Mouse (Mus musculus): ENCODE measurements around the gene Lpar1. TPM values are rescaled to one million over a fixed set of nuclear protein-coding genes. Genes with fewer than 3 reads are reported as not detected.
A peak's percentile ranks its signal among the peaks of the same experiment; 100 is the strongest.

Lpar1 gene
- polyA plus RNA-seq, 1 experiment from 2014 or later = 76.6 TPM

GRCm38 (mm10) chr4:58506539-58507527 is 46.9 kb downstream of the Lpar1 start:
- Histone ChIP-seq H3K36me3 (ENCODE audit: control insufficient read depth, insufficient read depth, low read length) (no peaks in the 10 kb centered on the region), H3K27me3 (ENCODE audit: control insufficient read depth, insufficient read depth, low read length) (no peaks in the 10 kb centered on the region), H3K4me3 (replicated peaks; ENCODE audit: low read length) (no peak overlapping the region), H3K27ac (ENCODE audit: low read length) (no peak overlapping the region), H3K4me1 (ENCODE audit: control insufficient read depth, insufficient read depth, low read length) (peaks cover 22% of the 10 kb centered on the region), H3K9me3 (replicated peaks; ENCODE audit: control insufficient read depth, low read length) (no peaks in the 10 kb centered on the region), H3K4me2 (ENCODE audit: low read depth, low read length) (no peak overlapping the region), H3K9ac (ENCODE audit: low read length) (no peak overlapping the region)
- no peak for ATAC-seq (ENCODE audit: insufficient read depth, low FRiP score)
- 81% methylated on average over 4 of the region's 4 CpGs for WGBS

DNA sequence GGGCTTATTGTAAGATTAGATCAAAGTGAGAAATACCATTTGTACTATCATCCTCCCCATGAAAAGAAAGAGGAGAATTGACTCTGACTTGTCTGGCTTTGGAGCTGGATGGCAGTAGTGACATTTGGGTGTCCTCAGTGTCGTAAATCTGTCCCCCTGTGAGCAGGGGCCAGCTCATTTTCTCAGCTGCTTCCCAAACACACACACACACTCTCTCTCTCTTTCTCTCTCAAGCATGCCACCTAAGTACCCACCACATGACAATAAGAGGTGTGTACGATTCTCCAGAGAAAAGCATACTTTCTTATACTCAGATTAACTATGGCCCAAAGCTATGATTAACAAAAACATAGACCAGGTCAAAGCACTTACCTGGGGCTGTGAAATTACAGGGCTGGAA is 49.4 kb downstream of the Lpar1 start:
- Histone ChIP-seq H3K9me3 (replicated peaks; ENCODE audit: control insufficient read depth, low read length) (no peaks in the 10 kb centered on the region), H3K4me1 (ENCODE audit: control insufficient read depth, insufficient read depth, low read length) (peaks cover 26% of the 10 kb centered on the region), H3K27me3 (ENCODE audit: control insufficient read depth, insufficient read depth, low read length) (no peaks in the 10 kb centered on the region), H3K9ac (ENCODE audit: low read length) (no peak overlapping the region), H3K27ac (ENCODE audit: low read length) (no peak overlapping the region), H3K4me3 (replicated peaks; ENCODE audit: low read length) (no peak overlapping the region), H3K36me3 (ENCODE audit: control insufficient read depth, insufficient read depth, low read length) (no peaks in the 10 kb centered on the region), H3K4me2 (ENCODE audit: low read depth, low read length) (no peak overlapping the region)
- WGBS = 83% methylated on average over 2 of the region's 2 CpGs
- ATAC-seq (ENCODE audit: insufficient read depth, low FRiP score) = no peak

DNA sequence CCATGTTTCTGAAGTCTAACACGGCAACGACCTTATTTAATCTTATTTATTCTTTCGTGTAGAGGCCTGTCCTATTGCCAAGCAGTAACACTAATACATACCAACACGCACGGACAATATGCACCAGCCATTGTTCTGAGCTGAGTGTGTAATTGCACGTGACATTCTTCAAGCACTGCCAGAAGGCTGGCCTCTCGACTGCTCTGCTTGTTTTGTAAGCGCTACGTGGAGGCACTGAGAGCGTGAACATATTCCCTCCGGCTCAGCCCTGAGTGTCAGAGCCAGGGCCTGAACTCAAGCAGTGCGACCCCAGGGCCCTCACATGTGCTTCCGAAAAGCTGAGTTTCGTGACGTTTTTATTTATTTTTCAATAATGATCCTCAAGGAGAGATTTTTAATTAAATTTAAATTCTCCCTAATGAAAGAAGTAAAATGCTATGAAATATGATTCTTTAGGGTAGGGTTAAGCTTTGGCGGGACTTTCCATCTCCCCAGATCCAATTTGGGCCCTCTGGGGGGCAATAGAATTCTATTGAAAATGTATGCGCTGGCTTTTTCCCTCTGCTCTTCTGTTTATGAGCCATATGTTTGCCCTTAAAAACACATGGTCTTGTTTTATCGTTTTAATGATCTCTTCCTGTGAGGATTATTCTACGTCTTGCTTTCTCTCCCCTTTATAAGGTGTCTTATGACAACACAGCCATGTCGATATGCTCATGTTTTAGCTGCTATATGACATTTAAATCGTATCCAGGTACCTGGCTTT is 52.5 kb downstream of the Lpar1 start:
- H3K9me3 ChIP-seq (replicated peaks; ENCODE audit: control insufficient read depth, low read length) = no peaks in the 10 kb centered on the region
- H3K4me2 ChIP-seq (ENCODE audit: low read depth, low read length) = no peak overlapping the region
- no peak for ATAC-seq (ENCODE audit: insufficient read depth, low FRiP score)
- no peak overlapping the region for H3K4me3 ChIP-seq (replicated peaks; ENCODE audit: low read length)
- H3K4me1 ChIP-seq (ENCODE audit: control insufficient read depth, insufficient read depth, low read length) = peaks cover 34% of the 10 kb centered on the region
- 70% methylated on average over 21 of the region's 21 CpGs for WGBS
- H3K27me3 ChIP-seq (ENCODE audit: control insufficient read depth, insufficient read depth, low read length) = no peaks in the 10 kb centered on the region
- no peak overlapping the region for H3K9ac ChIP-seq (ENCODE audit: low read length)
- peak overlapping the region; percentile 36 for H3K27ac ChIP-seq (ENCODE audit: low read length)
- no peaks in the 10 kb centered on the region for H3K36me3 ChIP-seq (ENCODE audit: control insufficient read depth, insufficient read depth, low read length)

DNA sequence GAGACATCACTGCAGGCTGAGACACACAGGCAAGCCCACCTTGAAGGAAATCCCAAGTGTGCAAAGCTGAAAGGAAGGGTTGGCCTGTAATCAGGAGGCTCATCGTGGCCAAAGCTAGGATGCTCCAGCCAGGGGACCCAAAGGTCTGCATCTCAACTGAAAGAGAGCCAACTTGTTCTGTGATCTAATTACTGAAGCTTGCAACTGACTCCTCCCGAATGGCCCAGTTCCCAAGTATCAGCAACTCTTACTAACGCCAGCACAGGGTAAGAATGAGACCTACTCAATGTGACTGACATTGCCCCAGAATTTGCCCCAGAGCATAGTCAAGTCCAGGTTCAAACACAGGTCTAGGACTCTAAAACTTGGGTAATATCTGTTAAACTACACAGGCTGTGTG is 53.9 kb downstream of the Lpar1 start:
- H3K9ac ChIP-seq (ENCODE audit: low read length) = no peak overlapping the region
- ATAC-seq (ENCODE audit: insufficient read depth, low FRiP score) = no peak
- no peaks in the 10 kb centered on the region for H3K27me3 ChIP-seq (ENCODE audit: control insufficient read depth, insufficient read depth, low read length)
- whole genome bisulfite sequencing = 40% methylated on average over 3 of the region's 3 CpGs
- no peak overlapping the region for H3K4me3 ChIP-seq (replicated peaks; ENCODE audit: low read length)
- no peaks in the 10 kb centered on the region for H3K36me3 ChIP-seq (ENCODE audit: control insufficient read depth, insufficient read depth, low read length)
- H3K27ac ChIP-seq (ENCODE audit: low read length) = peak overlapping the region; percentile 41
- no peak overlapping the region for H3K4me2 ChIP-seq (ENCODE audit: low read depth, low read length)
- no peaks in the 10 kb centered on the region for H3K9me3 ChIP-seq (replicated peaks; ENCODE audit: control insufficient read depth, low read length)
- peaks cover 34% of the 10 kb centered on the region for H3K4me1 ChIP-seq (ENCODE audit: control insufficient read depth, insufficient read depth, low read length)

DNA sequence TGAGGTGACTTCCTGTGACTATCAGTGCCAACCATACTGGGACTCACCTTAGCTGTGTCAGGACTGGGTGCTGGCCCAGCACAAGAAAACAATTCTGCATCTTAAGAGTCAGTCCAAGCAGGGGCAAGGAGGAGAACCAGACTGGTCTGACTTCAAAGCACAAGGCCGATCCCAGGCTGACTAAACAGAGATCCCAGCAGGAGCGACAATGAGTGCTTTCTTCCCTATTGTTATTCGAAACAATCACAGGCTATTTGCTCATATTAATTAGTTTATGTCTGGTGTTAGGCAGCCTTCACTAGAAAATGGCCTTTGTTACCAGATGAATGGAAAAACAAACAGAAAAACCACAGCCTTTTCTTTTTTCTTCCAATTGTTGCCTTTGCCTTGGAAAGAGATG is 54.5 kb downstream of the Lpar1 start:
- Histone ChIP-seq H3K4me2 (ENCODE audit: low read depth, low read length) (no peak overlapping the region), H3K27me3 (ENCODE audit: control insufficient read depth, insufficient read depth, low read length) (no peaks in the 10 kb centered on the region), H3K36me3 (ENCODE audit: control insufficient read depth, insufficient read depth, low read length) (no peaks in the 10 kb centered on the region), H3K9ac (ENCODE audit: low read length) (no peak overlapping the region), H3K27ac (ENCODE audit: low read length) (peak overlapping the region; percentile 41; the same call in 1 of the 2 replicates), H3K4me1 (ENCODE audit: control insufficient read depth, insufficient read depth, low read length) (peaks cover 34% of the 10 kb centered on the region), H3K9me3 (replicated peaks; ENCODE audit: control insufficient read depth, low read length) (no peaks in the 10 kb centered on the region), H3K4me3 (replicated peaks; ENCODE audit: low read length) (no peak overlapping the region)
- WGBS = 54% methylated on average over 3 of the region's 3 CpGs
- no peak for ATAC-seq (ENCODE audit: insufficient read depth, low FRiP score)

GRCm38 (mm10) chr4:58498734-58499133 is 55.0 kb downstream of the Lpar1 start:
- H3K27ac ChIP-seq (ENCODE audit: low read length) = peak overlapping the region; percentile 17
- no peak overlapping the region for H3K4me3 ChIP-seq (replicated peaks; ENCODE audit: low read length)
- no peaks in the 10 kb centered on the region for H3K27me3 ChIP-seq (ENCODE audit: control insufficient read depth, insufficient read depth, low read length)
- peaks cover 34% of the 10 kb centered on the region for H3K4me1 ChIP-seq (ENCODE audit: control insufficient read depth, insufficient read depth, low read length)
- no peaks in the 10 kb centered on the region for H3K36me3 ChIP-seq (ENCODE audit: control insufficient read depth, insufficient read depth, low read length)
- no peaks in the 10 kb centered on the region for H3K9me3 ChIP-seq (replicated peaks; ENCODE audit: control insufficient read depth, low read length)
- no peak overlapping the region for H3K9ac ChIP-seq (ENCODE audit: low read length)
- no peak for ATAC-seq (ENCODE audit: insufficient read depth, low FRiP score)
- WGBS = 52% methylated on average over 6 of the region's 6 CpGs
- H3K4me2 ChIP-seq (ENCODE audit: low read depth, low read length) = no peak overlapping the region

DNA sequence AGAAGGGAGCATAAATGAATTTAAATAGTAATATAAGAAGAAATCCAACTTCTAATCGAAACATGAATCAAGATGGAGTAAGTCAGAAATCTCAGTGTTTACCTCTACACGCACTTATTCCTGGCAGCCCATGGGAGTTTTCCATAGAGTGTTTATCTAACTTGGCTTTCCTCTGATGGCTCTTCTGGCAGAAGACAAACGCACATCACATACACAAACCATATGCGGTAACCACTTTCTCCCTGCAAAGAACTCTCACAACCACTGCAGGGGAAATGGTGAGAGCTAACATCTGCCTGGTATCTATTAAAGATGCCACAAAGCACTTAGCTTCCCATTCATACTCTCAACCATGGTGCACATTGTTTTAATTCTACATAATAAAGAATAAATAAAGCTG is 56.4 kb downstream of the Lpar1 start:
- H3K27me3 ChIP-seq (ENCODE audit: control insufficient read depth, insufficient read depth, low read length) = no peaks in the 10 kb centered on the region
- H3K4me3 ChIP-seq (replicated peaks; ENCODE audit: low read length) = no peak overlapping the region
- H3K27ac ChIP-seq (ENCODE audit: low read length) = peak overlapping the region; percentile 64; the same call in 1 of the 2 replicates
- H3K9ac ChIP-seq (ENCODE audit: low read length) = no peak overlapping the region
- H3K4me2 ChIP-seq (ENCODE audit: low read depth, low read length) = no peak overlapping the region
- H3K9me3 ChIP-seq (replicated peaks; ENCODE audit: control insufficient read depth, low read length) = no peaks in the 10 kb centered on the region
- WGBS = 40% methylated on average over 4 of the region's 4 CpGs
- H3K4me1 ChIP-seq (ENCODE audit: control insufficient read depth, insufficient read depth, low read length) = peaks cover 35% of the 10 kb centered on the region
- ATAC-seq (ENCODE audit: insufficient read depth, low FRiP score) = peak; percentile 82
- no peaks in the 10 kb centered on the region for H3K36me3 ChIP-seq (ENCODE audit: control insufficient read depth, insufficient read depth, low read length)

GRCm38 (mm10) chr4:58496743-58497142 is 57.0 kb downstream of the Lpar1 start:
- H3K36me3 ChIP-seq (ENCODE audit: control insufficient read depth, insufficient read depth, low read length) = no peaks in the 10 kb centered on the region
- no peaks in the 10 kb centered on the region for H3K9me3 ChIP-seq (replicated peaks; ENCODE audit: control insufficient read depth, low read length)
- 0 out of 2 replicates have a peak overlapping the region, but pooled peaks have one; percentile 18 for H3K4me2 ChIP-seq (ENCODE audit: low read depth, low read length)
- 32% methylated on average over 8 of the region's 8 CpGs for WGBS
- no peak overlapping the region for H3K9ac ChIP-seq (ENCODE audit: low read length)
- peak overlapping the region; percentile 63 for H3K27ac ChIP-seq (ENCODE audit: low read length)
- peaks cover 38% of the 10 kb centered on the region for H3K4me1 ChIP-seq (ENCODE audit: control insufficient read depth, insufficient read depth, low read length)
- H3K4me3 ChIP-seq (replicated peaks; ENCODE audit: low read length) = no peak overlapping the region
- no peak for ATAC-seq (ENCODE audit: insufficient read depth, low FRiP score)
- H3K27me3 ChIP-seq (ENCODE audit: control insufficient read depth, insufficient read depth, low read length) = no peaks in the 10 kb centered on the region

- Histone ChIP-seq H3K9ac (ENCODE audit: low read length) (no peak overlapping the region), H3K36me3 (ENCODE audit: control insufficient read depth, insufficient read depth, low read length) (peaks cover 3% of the 10 kb centered on the region; the same call in 1 of the 2 replicates), H3K4me3 (replicated peaks; ENCODE audit: low read length) (no peak overlapping the region), H3K27me3 (ENCODE audit: control insufficient read depth, insufficient read depth, low read length) (no peaks in the 10 kb centered on the region), H3K4me1 (ENCODE audit: control insufficient read depth, insufficient read depth, low read length) (peaks cover 20% of the 10 kb centered on the region; the same call in 1 of the 2 replicates), H3K27ac (ENCODE audit: low read length) (peak overlapping the region; percentile 50), H3K9me3 (replicated peaks; ENCODE audit: control insufficient read depth, low read length) (no peaks in the 10 kb centered on the region), H3K4me2 (ENCODE audit: low read depth, low read length) (peak overlapping the region; percentile 11; the same call in 1 of the 2 replicates)
- WGBS = 71% methylated on average over 3 of the region's 3 CpGs
- no peak for ATAC-seq (ENCODE audit: insufficient read depth, low FRiP score)
Observed at GRCm38 (mm10) chr4:58491742-58492141, 62.0 kb downstream of the Lpar1 start.

Data from stomach, embryonic 16.5 days (tissue).